Mouse (Mus musculus) left cerebral cortex, adult 2 months (tissue): ENCODE data around the gene Pdxdc1. TPM values are rescaled to one million over a fixed set of nuclear protein-coding genes. Genes with fewer than 3 reads are reported as not detected.

Source experiments
- DNase-seq, 2 experiments: peaks; one replicate each; pipeline ENCODE4 v3.0.0; 2021 to 2022; ENCODE audit warnings: low spot score in 2 of 2, mixed read lengths in 1 of 2; ENCODE audit errors: extremely low spot score in 1 of 2
- H3K27ac ChIP-seq: fragments of 200-600 bp; 2 replicates; pipeline ENCODE4 v1.8.1; 2022
- H3K4me3 ChIP-seq: fragments of 200-600 bp; 2 replicates; pipeline ENCODE4 v1.8.1; 2022
- CTCF ChIP-seq: fragments of 200-600 bp; IDR thresholded peaks from 2 replicates; pipeline ENCODE4 v1.8.1; 2022; ENCODE audit warnings: antibody characterized with exemption, mild to moderate bottlenecking, moderate library complexity
- intact Hi-C: fragments of 180-260 bp; cut with DNase I; formaldehyde crosslinking; loops from one replicate; pipeline ENCODE4 v1.15.1; 2025
- total RNA-seq, 2 experiments: library from RNA; stranded (reverse); gene quantifications; 2 replicates each; pipeline ENCODE4 v1.2.3; 2021

Gene Pdxdc1
- total RNA-seq, 2 experiments from 2014 or later = 70.4 to 73.0 TPM

- TF ChIP-seq CTCF = no peak
- intact Hi-C loops = no loop called here
- DNase-seq = no peak
Measured at GRCm38 (mm10) chr16:13921781-13922180, 18.9 kb upstream of the Pdxdc1 start.

GRCm38 (mm10) chr16:13921063-13921462, 18.1 kb upstream of the Pdxdc1 start:
- DNase-seq = no peak
- H3K4me3 ChIP-seq = no peak overlapping the region
- peak; percentile 36 for TF ChIP-seq CTCF
- no peak overlapping the region for H3K27ac ChIP-seq
- intact Hi-C loops = no loop called here

More at GRCm38 (mm10) chr16:13921781-13922180, 18.9 kb upstream of the Pdxdc1 start:
- H3K4me3 ChIP-seq = no peak overlapping the region
- H3K27ac ChIP-seq = no peak overlapping the region

DNA sequence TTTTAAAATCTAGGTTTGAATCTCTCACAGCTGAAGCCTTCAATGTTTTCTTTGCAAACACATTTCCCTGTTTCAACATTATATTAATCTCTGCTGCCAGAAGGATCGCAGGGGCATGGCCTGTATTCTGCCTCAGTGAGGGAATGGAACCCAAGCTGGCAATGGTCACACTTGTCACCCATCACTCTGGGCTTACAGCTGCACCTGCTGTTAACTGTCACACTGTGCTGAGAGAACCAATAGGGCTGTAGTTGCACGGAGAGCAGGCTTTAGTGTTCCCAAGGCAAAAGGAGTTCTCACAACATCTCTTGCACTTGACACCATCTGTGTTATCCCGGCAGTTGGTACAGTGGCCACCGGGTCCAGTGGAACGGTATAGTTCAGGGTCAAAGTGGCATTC, 17.2 kb upstream of the Pdxdc1 start:
- intact Hi-C loops = no loop called here
- TF ChIP-seq CTCF = no peak
- Histone ChIP-seq H3K4me3 (no peak overlapping the region), H3K27ac (no peak overlapping the region)
- no peak for DNase-seq

GRCm38 (mm10) chr16:13907297-13907696, 4.4 kb upstream of the Pdxdc1 start:
- no peak for DNase-seq
- Histone ChIP-seq H3K27ac (no peak overlapping the region), H3K4me3 (no peak overlapping the region)
- no peak for TF ChIP-seq CTCF
- intact Hi-C loops = no loop called here

- Histone ChIP-seq H3K4me3 (peak overlapping the region; percentile 76), H3K27ac (peak overlapping the region; percentile 89)
- peak; percentile 68 for TF ChIP-seq CTCF
- peak; percentile 71 to 76 for DNase-seq
- intact Hi-C loops = loop anchor here (1.0 to 2.0 kb wide), 3 partner anchors 37 to 256 kb away; partner anchors contain the start of genes 2900011O08Rik and Ifitm7
Measured at GRCm38 (mm10) chr16:13903488-13903887, 557 bp upstream of the Pdxdc1 start.

GRCm38 (mm10) chr16:13902397-13902831, 517 bp downstream of the Pdxdc1 start:
- Histone ChIP-seq H3K4me3 (peak overlapping the region; percentile 76), H3K27ac (peak overlapping the region; percentile 89)
- DNase-seq = no peak
- intact Hi-C loops = loop anchor here (2.0 kb wide), 1 partner anchor 84 kb away; the partner anchor contains the start of genes 2900011O08Rik and Ifitm7
- no peak for TF ChIP-seq CTCF

GRCm38 (mm10) chr16:13898981-13899380, 4.0 kb downstream of the Pdxdc1 start:
- DNase-seq = no peak
- no peak overlapping the region for H3K27ac ChIP-seq
- TF ChIP-seq CTCF = no peak
- no peak overlapping the region for H3K4me3 ChIP-seq
- intact Hi-C loops = no loop called here

GRCm38 (mm10) chr16:13896357-13896756, 6.6 kb downstream of the Pdxdc1 start:
- DNase-seq = no peak
- intact Hi-C loops = no loop called here
- no peak for TF ChIP-seq CTCF
- no peak overlapping the region for H3K4me3 ChIP-seq
- H3K27ac ChIP-seq = no peak overlapping the region

GRCm38 (mm10) chr16:13895740-13896139, 7.2 kb downstream of the Pdxdc1 start:
- intact Hi-C loops = no loop called here
- no peak overlapping the region for H3K4me3 ChIP-seq
- DNase-seq = no peak
- no peak for TF ChIP-seq CTCF
- no peak overlapping the region for H3K27ac ChIP-seq

DNA sequence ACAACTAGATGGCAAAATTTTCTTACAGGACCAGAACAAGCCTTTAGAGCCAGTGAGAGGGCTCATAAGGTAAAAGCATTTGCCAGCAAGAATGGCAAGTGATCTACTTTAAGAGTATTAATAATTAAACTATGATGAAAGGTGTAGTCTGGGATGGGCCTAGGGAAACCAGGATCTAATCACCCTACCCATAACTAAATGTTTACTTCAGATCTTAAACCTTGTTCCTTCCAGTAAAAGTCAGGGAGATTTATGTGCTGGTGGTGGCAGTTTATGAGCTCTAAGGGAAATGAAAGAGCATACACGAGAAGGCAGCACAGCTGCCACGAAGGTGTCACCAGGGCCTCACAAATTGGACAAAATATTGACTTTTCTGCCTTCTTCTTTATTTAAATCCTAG, 8.8 kb downstream of the Pdxdc1 start:
- no peak overlapping the region for H3K4me3 ChIP-seq
- DNase-seq = no peak
- H3K27ac ChIP-seq = no peak overlapping the region
- no peak for TF ChIP-seq CTCF
- intact Hi-C loops = no loop called here

- TF ChIP-seq CTCF = no peak
- Histone ChIP-seq H3K27ac (no peak overlapping the region), H3K4me3 (no peak overlapping the region)
- no peak for DNase-seq
- intact Hi-C loops = no loop called here
Measured at GRCm38 (mm10) chr16:13892850-13893249, 10.1 kb downstream of the Pdxdc1 start.

DNA sequence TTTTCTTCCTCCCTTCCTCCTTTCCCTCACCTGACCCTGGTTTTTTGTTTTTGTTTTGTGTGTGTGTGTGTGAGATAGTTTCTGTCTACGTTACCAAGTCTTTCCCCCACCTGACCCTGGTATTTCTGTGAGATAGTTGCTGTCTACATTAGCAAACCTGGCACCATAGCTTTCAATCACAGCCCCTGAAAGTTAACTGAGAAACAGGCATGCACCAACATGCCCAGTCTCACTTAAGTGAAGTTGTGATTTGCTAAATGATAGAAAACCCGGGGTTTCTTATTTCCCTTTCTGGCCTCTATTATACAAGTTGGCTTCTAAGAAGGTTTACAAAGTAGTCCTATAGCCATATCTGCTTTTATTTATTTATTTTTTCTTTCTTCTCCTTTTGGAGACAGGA, 12.5 kb downstream of the Pdxdc1 start:
- intact Hi-C loops = no loop called here

GRCm38 (mm10) chr16:13883094-13883774, 19.7 kb downstream of the Pdxdc1 start:
- no peak for DNase-seq
- intact Hi-C loops = no loop called here
- Histone ChIP-seq H3K27ac (no peak overlapping the region; the same call in 1 of the 2 replicates), H3K4me3 (no peak overlapping the region)
- TF ChIP-seq CTCF = no peak

More for the DNA sequence above, 12.5 kb downstream of the Pdxdc1 start:
- no peak overlapping the region for H3K27ac ChIP-seq
- TF ChIP-seq CTCF = no peak
- DNase-seq = no peak
- no peak overlapping the region for H3K4me3 ChIP-seq
